Mouse (Mus musculus) kidney, adult 11 months (tissue): ENCODE results near the gene Mthfd2l.
A peak's percentile ranks its signal among the peaks of the same experiment; 100 is the strongest.

Experiments used
- DNase-seq: peaks from one replicate; pipeline ENCODE4 v3.0.0; 2022

Mthfd2l gene

GRCm38 (mm10) chr5:90930971-90931851 lies at the start of gene Mthfd2l:
Mthfd2l (plus strand) TSS chr5:90931117.
- peak; percentile 78 for DNase-seq

DNA sequence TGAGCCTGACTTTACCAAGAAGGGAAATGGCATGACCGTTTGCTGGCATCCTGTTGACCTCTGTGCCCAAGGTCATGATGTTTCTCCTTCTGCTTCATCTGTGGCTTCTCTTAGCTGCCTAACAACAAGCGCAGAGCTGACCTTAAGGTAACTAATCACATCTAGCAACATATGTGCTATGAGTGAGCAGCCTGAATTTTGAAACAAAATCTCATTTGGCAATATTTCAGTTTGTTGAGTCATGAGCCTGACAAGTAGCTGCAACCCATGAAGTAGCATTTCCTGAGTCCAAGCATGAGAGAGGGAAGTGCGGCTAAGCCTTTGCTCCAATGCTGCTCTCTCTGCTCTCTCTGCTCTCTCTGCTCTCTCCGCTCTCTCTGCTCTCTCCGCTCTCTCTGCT lies 49.2 kb upstream of the Mthfd2l start:
- DNase-seq, result no peak

GRCm38 (mm10) chr5:90882146-90882545 lies 48.8 kb upstream of the Mthfd2l start:
- no peak for DNase-seq

GRCm38 (mm10) chr5:90884628-90885242 lies 46.2 kb upstream of the Mthfd2l start:
- DNase-seq, result peak; percentile 24

DNA sequence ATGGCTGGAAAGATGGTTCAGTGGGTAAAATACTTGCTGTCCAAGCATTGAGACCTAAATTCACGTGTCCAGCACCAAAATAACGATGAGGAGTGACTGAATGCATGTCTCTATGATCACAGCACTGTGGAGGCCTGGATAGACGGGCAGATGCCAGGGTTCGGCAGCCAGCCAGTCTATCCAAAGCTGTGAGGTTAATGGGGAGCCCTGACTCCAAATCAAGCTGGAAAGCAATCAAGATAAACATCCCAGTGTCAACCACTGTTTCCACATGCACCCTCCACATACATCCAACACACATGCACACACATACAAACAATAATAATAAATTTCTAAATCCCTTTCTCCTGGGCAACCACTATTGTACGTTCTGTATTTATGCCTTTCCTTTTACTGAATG lies 42.3 kb upstream of the Mthfd2l start:
- no peak for DNase-seq

DNA sequence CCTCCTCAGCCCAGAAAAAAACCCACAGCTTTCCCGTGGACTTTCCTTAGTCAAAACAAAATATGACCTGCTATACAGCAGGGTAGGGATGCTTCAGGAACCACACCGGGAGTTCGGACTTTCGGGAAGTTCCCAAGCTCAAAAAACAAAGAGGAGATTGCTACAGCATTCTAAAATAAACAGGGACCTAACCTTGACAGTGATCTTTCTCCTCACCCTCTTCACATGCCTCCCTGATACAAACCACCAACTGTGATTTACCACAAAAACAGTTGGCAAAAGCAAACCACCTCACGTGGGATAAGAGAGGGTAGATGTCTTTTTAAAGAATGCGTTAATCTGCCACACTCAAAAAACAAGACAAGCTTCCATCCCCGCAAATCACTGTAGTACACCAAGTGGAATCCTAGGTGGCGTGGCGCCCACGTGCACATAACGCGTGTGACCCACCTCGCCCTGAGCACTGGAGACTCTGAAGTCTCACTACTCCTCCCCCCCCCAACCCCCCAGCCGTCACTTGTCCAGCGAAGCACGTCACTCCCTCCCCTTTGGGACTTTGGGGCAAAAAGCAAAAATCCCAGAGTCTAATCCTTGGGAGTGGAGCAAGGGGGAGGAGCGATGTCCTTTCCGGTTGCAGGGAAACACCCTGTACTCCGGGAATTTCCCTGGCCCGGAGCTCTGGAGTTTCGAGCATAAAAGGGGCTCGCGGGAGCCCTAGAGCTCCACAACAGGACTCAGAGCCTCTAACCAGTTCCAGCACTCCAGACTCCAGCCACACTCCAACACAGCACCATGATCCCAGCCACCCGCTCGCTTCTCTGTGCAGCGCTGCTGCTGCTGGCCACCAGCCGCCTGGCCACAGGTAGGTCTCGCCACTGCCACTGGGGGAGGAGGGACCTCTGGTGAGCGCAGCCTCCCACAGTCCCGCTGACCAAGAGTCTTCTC lies 40.1 kb upstream of the Mthfd2l start, which contains the start of gene Cxcl1:
Gene Cxcl1, plus strand, starts transcription at position 723 of the 945 bp plus-strand sequence.
- peak; percentile 44 for DNase-seq

GRCm38 (mm10) chr5:90891464-90891813 lies 39.5 kb upstream of the Mthfd2l start:
- DNase-seq, result no peak

DNA sequence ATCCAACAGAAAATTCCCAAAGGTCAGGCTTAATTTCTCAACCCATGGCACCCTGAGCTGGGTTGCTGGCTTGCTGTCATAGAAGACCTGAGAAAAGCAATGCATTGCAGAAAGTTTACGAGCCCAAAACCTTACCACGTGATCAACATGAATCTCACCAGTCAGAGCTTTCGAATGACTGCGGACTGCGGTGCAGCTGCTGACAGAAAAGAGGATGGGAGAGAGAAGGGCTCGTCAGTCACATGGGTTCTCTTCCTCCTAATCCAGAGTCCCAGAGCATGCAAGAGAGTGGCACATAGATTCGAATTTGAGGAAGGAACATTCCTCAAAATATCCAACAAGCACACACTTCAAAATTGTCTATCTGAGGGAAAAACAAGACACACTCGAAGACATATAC lies 36.7 kb upstream of the Mthfd2l start:
- DNase-seq, result no peak

DNA sequence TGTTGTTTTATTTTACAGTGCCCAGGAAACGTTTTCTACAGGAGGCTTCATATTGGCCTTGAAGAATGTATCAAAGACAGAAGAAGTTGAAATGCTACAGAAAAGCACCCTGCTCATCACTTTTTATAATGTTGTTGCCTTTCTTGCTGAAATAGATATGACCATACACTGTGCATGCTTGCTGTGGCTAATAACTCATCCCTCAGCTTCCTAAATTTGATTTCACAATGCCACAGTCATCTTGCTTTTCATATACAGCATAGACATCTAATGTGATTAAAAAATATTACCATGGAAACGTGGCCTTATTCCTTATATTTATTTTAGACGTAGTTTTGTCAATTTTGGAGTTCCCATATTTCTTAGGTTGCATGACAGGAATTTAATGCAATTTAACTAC lies 33.5 kb upstream of the Mthfd2l start:
- no peak for DNase-seq

DNA sequence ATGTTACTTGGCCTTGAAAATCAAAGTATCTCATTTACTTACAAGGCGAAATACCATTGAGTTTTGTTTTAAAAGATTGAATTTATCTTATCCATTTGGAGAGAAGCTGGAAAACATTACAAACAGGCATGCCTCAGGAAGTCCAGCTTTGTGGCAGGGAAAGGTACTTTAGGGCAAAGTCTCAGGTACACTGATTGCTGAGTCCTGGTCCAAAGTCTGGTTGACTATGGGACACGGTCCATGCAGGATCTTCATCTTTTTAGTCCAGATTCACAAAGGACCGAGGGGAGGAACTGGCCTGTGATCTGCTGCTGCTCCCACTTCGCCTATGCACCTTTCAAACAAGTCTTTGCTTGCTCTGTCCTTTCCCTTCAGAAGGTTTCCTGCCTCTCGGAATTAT lies 31.6 kb upstream of the Mthfd2l start:
- no peak for DNase-seq

GRCm38 (mm10) chr5:90900147-90900546 lies 30.8 kb upstream of the Mthfd2l start:
- peak; percentile 42 for DNase-seq

DNA sequence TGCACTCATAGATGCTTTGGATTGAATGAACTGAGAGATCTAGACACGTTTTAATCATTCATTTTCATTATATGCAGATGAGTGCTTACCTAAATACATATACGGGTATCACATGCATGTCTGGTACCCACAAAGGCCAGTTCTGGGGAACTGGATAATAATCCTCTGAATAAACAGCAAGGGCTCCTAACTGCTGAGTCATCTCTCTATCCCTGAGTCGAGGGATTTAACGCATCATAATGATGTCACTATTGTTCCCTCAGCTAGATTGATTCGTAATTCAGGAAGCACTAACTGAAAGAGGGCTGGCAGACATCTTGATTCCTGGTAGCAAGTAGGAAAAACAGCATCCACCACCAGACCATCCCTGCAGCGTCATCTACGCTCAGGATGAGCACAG lies 30.2 kb upstream of the Mthfd2l start:
- DNase-seq, result no peak

- no peak for DNase-seq
Observed at GRCm38 (mm10) chr5:90902380-90903260, 28.3 kb upstream of the Mthfd2l start.

- no peak for DNase-seq
Observed at GRCm38 (mm10) chr5:90903339-90904020, 27.4 kb upstream of the Mthfd2l start, which contains the start of gene Cxcl2. Cxcl2 (plus strand) TSS chr5:90903871.

GRCm38 (mm10) chr5:90908983-90909382 lies 21.9 kb upstream of the Mthfd2l start:
- peak; percentile 13 for DNase-seq

- DNase-seq, result no peak
Observed at GRCm38 (mm10) chr5:90919495-90919894, 11.4 kb upstream of the Mthfd2l start.

- no peak for DNase-seq
Observed at GRCm38 (mm10) chr5:90922958-90923357, 8.0 kb upstream of the Mthfd2l start.

GRCm38 (mm10) chr5:90930546-90930945 lies 371 bp upstream of the Mthfd2l start:
- no peak for DNase-seq

GRCm38 (mm10) chr5:90931911-90932310 lies 994 bp downstream of the Mthfd2l start:
- DNase-seq, result no peak

GRCm38 (mm10) chr5:90936706-90937105 lies 5.8 kb downstream of the Mthfd2l start:
- DNase-seq, result no peak

- DNase-seq, result no peak
Observed at GRCm38 (mm10) chr5:90945453-90945852, 14.5 kb downstream of the Mthfd2l start.
